Mouse (Mus musculus): ENCODE data around the gene Gphn.

- TF ChIP-seq CTCF (conservative IDR thresholded peaks at IDR 0.05 in 1 of 2, IDR thresholded peaks at IDR 0.05 in 1 of 2; ENCODE audit: low read depth in 2 of 2, low read length in 2 of 2) (no peak), MAZ (IDR thresholded peaks at IDR 0.05; ENCODE audit: low read depth, low read length) (no peak), USF1 (IDR thresholded peaks at IDR 0.05; ENCODE audit: low read depth, low read length) (no peak), POLR2A (IDR thresholded peaks at IDR 0.05; ENCODE audit: low read depth, low read length) (no peak), UBTF (IDR thresholded peaks at IDR 0.05; ENCODE audit: low read depth, low read length) (no peak), POLR2AphosphoS2 (IDR thresholded peaks at IDR 0.05; ENCODE audit: low read depth, low read length) (no peak), SMC3 (IDR thresholded peaks at IDR 0.05; ENCODE audit: low read depth, low read length) (no peak), MEF2A (IDR thresholded peaks at IDR 0.05; ENCODE audit: borderline replicate concordance, low read depth, low read length) (no peak), BHLHE40 (IDR thresholded peaks at IDR 0.05; ENCODE audit: low read depth, low read length) (no peak), EP300 (IDR thresholded peaks at IDR 0.05; ENCODE audit: low read length) (no peak)
These were observed 405.6 kb downstream of the Gphn start for GRCm38 (mm10) chr12:78631816-78632215.
